Mouse (Mus musculus) forebrain, embryonic 11.5 days (tissue): ENCODE results near the gene Fasl. TPM values are rescaled to one million over a fixed set of nuclear protein-coding genes. Genes with fewer than 3 reads are reported as not detected.

Experiments
- ATAC-seq: fragments of 200-750 bp; cut with Nextera tagmentation; replicated peaks from 2 replicates; pipeline ENCODE4 v1.8.0; 2017; ENCODE audit warnings: moderate TSS enrichment; ENCODE audit not compliant: low FRiP score
- DNase-seq: peaks from one replicate; pipeline ENCODE4 v3.0.0-alpha.2; 2017; ENCODE audit warnings: low spot score
- H3K27ac ChIP-seq: fragments of 300-500 bp; sonication (generic); 2 replicates; pipeline ENCODE4 v1.5.1; 2014; ENCODE audit warnings: low read depth, low read length
- H3K27me3 ChIP-seq: fragments of 300-500 bp; sonication (generic); 2 replicates; pipeline ENCODE4 v1.6.1; 2014; ENCODE audit warnings: mild to moderate bottlenecking, low read length, mixed read lengths; ENCODE audit not compliant: control insufficient read depth, insufficient read depth
- H3K36me3 ChIP-seq: fragments of 300-500 bp; sonication (generic); 2 replicates; pipeline ENCODE4 v1.6.1; 2014; ENCODE audit warnings: mild to moderate bottlenecking, low read length, moderate library complexity, mixed read lengths; ENCODE audit not compliant: control insufficient read depth, insufficient read depth
- H3K4me1 ChIP-seq: fragments of 300-500 bp; sonication (generic); replicated peaks from 2 replicates; pipeline ENCODE4 v1.6.1; 2014; ENCODE audit warnings: low read length, mixed read lengths; ENCODE audit not compliant: control insufficient read depth, insufficient read depth
- H3K4me2 ChIP-seq: fragments of 300-500 bp; sonication (generic); 2 replicates; pipeline ENCODE4 v1.6.1; 2014; ENCODE audit warnings: low read depth, mild to moderate bottlenecking, low read length, moderate library complexity, mixed read lengths; ENCODE audit not compliant: severe bottlenecking
- H3K4me3 ChIP-seq: fragments of 300-500 bp; sonication (generic); 2 replicates; pipeline ENCODE4 v1.5.1; 2014; ENCODE audit warnings: low read depth, low read length
- H3K9ac ChIP-seq: fragments of 300-500 bp; sonication (generic); 2 replicates; pipeline ENCODE4 v1.6.1; 2014; ENCODE audit warnings: low read length
- H3K9me3 ChIP-seq: fragments of 300-500 bp; sonication (generic); 2 replicates; pipeline ENCODE4 v1.6.1; 2016; ENCODE audit warnings: low read length, mixed read lengths; ENCODE audit not compliant: control insufficient read depth
- WGBS: fragments of 180-500 bp; shearing (Covaris S2); extraction: QIAGEN DNeasy Blood & Tissue Kit; methylation state at CpG from one replicate; pipeline ENCODE4 v1.1.7; 2014; 5-methylcytosine and 5-hydroxymethylcytosine counted together
- polyA plus RNA-seq: library from polyadenylated mRNA; unstranded; fragments of >200 nt; fragmentation: Nextera tagmentation; extraction: Ambion mirVana; gene quantifications from 2 replicates; pipeline ENCODE4 v1.2.1, GENCODE M21; 2014

The Fasl gene
- polyA plus RNA-seq, 1 experiment from 2014 or later, result 0.19 TPM

DNA sequence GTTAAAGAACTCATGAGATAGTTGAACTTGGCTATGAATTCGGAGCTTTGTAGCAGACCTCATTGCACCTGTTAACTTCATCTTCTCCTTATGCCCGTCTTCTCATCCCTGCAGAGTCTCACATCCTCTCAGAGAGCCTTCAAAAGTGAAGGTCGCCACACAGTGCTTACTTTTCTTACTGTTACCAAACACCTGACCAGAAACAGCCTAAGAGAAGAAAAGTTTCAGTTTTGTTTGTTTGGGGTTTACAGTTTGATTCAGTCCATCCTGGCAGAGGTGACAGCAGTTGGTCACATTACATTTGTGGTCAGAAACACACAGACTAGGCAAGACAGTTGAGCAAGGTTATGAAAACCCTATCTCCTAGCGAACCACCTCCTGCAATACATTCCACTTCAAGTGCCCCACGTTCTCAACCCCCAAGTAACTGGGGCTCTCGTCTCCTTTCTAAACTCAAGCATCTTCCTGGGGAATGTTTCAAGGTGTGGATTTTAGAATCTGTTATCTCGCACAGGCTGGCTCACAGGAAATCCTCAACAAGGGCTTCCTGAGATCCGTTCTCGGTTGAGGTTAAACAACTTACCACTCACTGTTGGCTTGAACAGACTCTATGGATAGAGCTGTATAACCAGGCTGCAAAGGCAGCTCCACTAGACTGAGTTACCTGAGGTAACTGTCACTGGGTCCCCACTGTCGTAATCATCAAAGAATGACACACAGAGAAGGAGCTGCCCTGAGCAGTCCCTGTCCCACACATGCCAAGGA lies 6.3 kb upstream of the Fasl start:
- Histone ChIP-seq H3K4me3 (no peak overlapping the region), H3K4me1 (no peaks in the 10 kb centered on the region), H3K27ac (no peak overlapping the region), H3K36me3 (no peaks in the 10 kb centered on the region), H3K4me2 (no peak overlapping the region), H3K9ac (no peak overlapping the region), H3K27me3 (no peaks in the 10 kb centered on the region), H3K9me3 (no peaks in the 10 kb centered on the region)
- no peak for ATAC-seq
- 87% methylated on average over 10 of the region's 10 CpGs for WGBS
- DNase-seq, result no peak

DNA sequence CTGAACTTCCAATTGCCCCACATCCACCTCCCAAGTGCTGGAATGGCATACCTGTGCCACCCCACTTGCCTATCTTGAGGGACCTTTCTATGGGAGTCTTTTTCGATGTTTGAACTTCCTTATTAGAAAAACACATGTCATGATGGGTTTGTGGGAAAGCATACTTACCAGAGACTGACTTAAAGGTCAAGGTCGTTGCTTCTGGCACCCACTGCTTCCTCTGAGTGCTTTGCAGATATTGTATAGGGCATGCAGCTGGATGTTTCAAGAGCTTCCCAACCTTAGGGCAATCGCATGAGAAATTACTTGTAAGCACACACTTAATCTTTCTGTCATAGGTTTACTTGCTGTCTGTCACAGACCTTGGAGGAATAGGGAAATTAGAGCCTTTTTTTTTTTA lies 5.0 kb upstream of the Fasl start:
- no peak overlapping the region for H3K27ac ChIP-seq
- no peak overlapping the region for H3K4me3 ChIP-seq
- H3K27me3 ChIP-seq, result no peaks in the 10 kb centered on the region
- ATAC-seq (no peak), DNase-seq (no peak)
- H3K4me2 ChIP-seq, result no peak overlapping the region
- WGBS, result 83% methylated on average over 3 of the region's 3 CpGs
- no peaks in the 10 kb centered on the region for H3K9me3 ChIP-seq
- no peaks in the 10 kb centered on the region for H3K36me3 ChIP-seq
- no peaks in the 10 kb centered on the region for H3K4me1 ChIP-seq
- H3K9ac ChIP-seq, result no peak overlapping the region

DNA sequence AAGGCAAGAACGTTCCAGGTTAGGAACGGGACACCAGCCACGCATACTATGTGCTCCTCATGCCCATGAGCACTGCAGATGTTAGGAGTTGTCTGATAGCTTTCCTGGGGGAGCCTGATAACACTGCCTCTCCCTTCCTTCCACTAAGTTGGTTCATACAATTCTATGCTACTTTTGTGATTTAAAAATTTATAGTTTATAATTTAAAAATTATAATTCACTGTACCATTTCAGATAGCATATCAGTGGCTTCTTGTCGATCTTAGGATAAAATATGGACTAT lies 4.3 kb upstream of the Fasl start:
- no peak overlapping the region for H3K27ac ChIP-seq
- no peak overlapping the region for H3K9ac ChIP-seq
- no peak overlapping the region for H3K4me3 ChIP-seq
- H3K4me1 ChIP-seq, result no peaks in the 10 kb centered on the region
- H3K9me3 ChIP-seq, result no peaks in the 10 kb centered on the region
- H3K36me3 ChIP-seq, result no peaks in the 10 kb centered on the region
- DNase-seq (no peak), ATAC-seq (no peak)
- no peak overlapping the region for H3K4me2 ChIP-seq
- H3K27me3 ChIP-seq, result no peaks in the 10 kb centered on the region
- 91% methylated on average over 4 of the region's 4 CpGs for WGBS

GRCm38 (mm10) chr1:161791854-161792686 lies 3.8 kb upstream of the Fasl start:
- 90% methylated on average over 8 of the region's 8 CpGs for WGBS
- DNase-seq (no peak), ATAC-seq (no peak)
- H3K9me3 ChIP-seq, result no peaks in the 10 kb centered on the region
- no peak overlapping the region for H3K4me2 ChIP-seq
- H3K4me3 ChIP-seq, result no peak overlapping the region
- H3K27me3 ChIP-seq, result no peaks in the 10 kb centered on the region
- no peaks in the 10 kb centered on the region for H3K4me1 ChIP-seq
- no peaks in the 10 kb centered on the region for H3K36me3 ChIP-seq
- H3K9ac ChIP-seq, result no peak overlapping the region
- no peak overlapping the region for H3K27ac ChIP-seq

GRCm38 (mm10) chr1:161782725-161783124 lies 5.6 kb downstream of the Fasl start:
- Histone ChIP-seq H3K4me1 (no peaks in the 10 kb centered on the region), H3K27me3 (no peaks in the 10 kb centered on the region), H3K9ac (no peak overlapping the region), H3K27ac (no peak overlapping the region), H3K9me3 (no peaks in the 10 kb centered on the region), H3K36me3 (no peaks in the 10 kb centered on the region), H3K4me2 (no peak overlapping the region), H3K4me3 (no peak overlapping the region)
- no peak for DNase-seq
- WGBS, result 85% methylated on average over 2 of the region's 2 CpGs
- ATAC-seq, result no peak

DNA sequence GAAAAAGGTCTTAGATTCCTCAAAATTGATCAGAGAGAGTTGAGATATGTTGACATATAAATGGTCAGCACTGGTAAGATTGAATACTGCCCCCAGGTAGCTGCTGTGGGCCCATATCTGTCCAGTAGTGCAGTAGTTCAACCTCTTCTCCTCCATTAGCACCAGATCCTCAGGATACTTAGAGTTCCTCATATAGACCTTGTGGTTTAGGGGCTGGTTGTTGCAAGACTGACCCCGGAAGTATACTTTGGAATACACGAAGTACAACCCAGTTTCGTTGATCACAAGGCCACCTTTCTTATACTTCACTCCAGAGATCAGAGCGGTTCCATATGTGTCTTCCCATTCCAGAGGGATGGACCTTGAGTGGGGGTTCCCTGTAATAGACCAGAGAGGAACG lies 6.7 kb downstream of the Fasl start:
- no peak overlapping the region for H3K9ac ChIP-seq
- no peaks in the 10 kb centered on the region for H3K9me3 ChIP-seq
- WGBS, result 89% methylated on average over 5 of the region's 5 CpGs
- no peak for DNase-seq
- H3K4me2 ChIP-seq, result no peak overlapping the region
- H3K36me3 ChIP-seq, result no peaks in the 10 kb centered on the region
- ATAC-seq, result no peak
- no peak overlapping the region for H3K27ac ChIP-seq
- no peak overlapping the region for H3K4me3 ChIP-seq
- H3K27me3 ChIP-seq, result no peaks in the 10 kb centered on the region
- no peaks in the 10 kb centered on the region for H3K4me1 ChIP-seq

GRCm38 (mm10) chr1:161779057-161779456 lies 9.2 kb downstream of the Fasl start:
- Histone ChIP-seq H3K36me3 (no peaks in the 10 kb centered on the region), H3K4me2 (no peak overlapping the region), H3K4me1 (no peaks in the 10 kb centered on the region), H3K9ac (no peak overlapping the region), H3K4me3 (no peak overlapping the region), H3K27me3 (no peaks in the 10 kb centered on the region), H3K9me3 (no peaks in the 10 kb centered on the region), H3K27ac (no peak overlapping the region)
- no peak for DNase-seq
- no peak for ATAC-seq

GRCm38 (mm10) chr1:161775151-161775550 lies 13.1 kb downstream of the Fasl start:
- Histone ChIP-seq H3K9me3 (no peaks in the 10 kb centered on the region), H3K9ac (no peak overlapping the region), H3K27ac (no peak overlapping the region), H3K27me3 (no peaks in the 10 kb centered on the region), H3K4me2 (no peak overlapping the region), H3K4me1 (no peaks in the 10 kb centered on the region), H3K4me3 (no peak overlapping the region), H3K36me3 (no peaks in the 10 kb centered on the region)
- WGBS, result 81% methylated on average over 6 of the region's 6 CpGs
- DNase-seq, result no peak
- no peak for ATAC-seq

DNA sequence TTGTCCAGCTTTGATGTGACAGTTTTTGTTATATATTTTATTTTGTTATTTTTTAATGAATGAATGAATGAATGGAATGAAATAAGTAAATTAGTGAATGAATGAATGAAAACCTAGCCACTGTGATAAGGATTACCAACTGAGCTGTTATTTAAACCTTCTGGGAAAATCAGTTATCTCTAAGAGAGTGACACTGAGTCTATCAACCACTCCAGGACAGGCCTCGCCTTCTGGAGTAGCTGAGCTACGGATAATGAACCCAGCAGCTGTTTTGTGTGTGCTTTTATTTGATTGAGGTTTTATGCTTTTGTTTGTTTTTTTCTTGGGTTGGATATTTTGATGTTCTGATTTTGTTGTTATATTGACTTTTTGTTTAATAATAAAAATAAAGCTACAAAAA lies 17.0 kb downstream of the Fasl start:
- no peaks in the 10 kb centered on the region for H3K9me3 ChIP-seq
- H3K4me2 ChIP-seq, result no peak overlapping the region
- no peaks in the 10 kb centered on the region for H3K36me3 ChIP-seq
- no peak overlapping the region for H3K4me3 ChIP-seq
- no peak for DNase-seq
- H3K27ac ChIP-seq, result no peak overlapping the region
- WGBS, result 78% methylated on average over 2 of the region's 2 CpGs
- ATAC-seq, result no peak
- H3K27me3 ChIP-seq, result no peaks in the 10 kb centered on the region
- no peaks in the 10 kb centered on the region for H3K4me1 ChIP-seq
- no peak overlapping the region for H3K9ac ChIP-seq
